Mouse (Mus musculus): ENCODE measurements around the gene Acmsd.
"Not testable (repeated sequence)": the region's sequence is repeated elsewhere in the genome, so short reads cannot be mapped to it uniquely, and the experiment has no call there.

Gene Acmsd

DNA sequence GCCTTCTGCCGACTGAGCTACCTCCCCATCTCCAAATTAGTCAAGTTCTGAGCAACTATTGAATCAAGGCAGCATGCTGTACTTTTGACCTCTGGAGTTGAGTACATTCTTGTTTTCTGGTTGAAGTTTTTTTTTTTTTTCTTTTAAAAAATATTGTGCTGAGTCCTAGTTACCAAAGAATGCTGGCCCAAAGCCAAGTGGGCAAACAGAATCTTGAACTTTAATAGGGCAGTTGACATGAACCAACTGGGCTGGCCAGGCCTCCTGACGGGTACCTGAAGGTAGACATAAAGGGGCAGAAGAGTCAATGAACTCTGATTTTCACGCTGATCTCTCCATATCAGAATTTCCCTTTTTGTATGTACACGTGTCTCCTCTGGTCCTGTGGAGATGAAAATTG lies at the start of gene Acmsd:
TSS of gene Acmsd (plus strand) at position 318 of the 400 bp plus-strand sequence.
- DNase-seq = peak; percentile 86 to 90

GRCm38 (mm10) chr1:127679498-127680133 lies 49.6 kb upstream of the Acmsd start, which contains the start of gene Tmem163:
TSS of gene Tmem163 (minus strand) at chr1:127679548.
- peak in 1 of 2 experiments; percentile 25 for DNase-seq

GRCm38 (mm10) chr1:127696533-127696932 lies 32.7 kb upstream of the Acmsd start:
- no peak for DNase-seq

GRCm38 (mm10) chr1:127702187-127702586 lies 27.0 kb upstream of the Acmsd start:
- DNase-seq = no peak

DNA sequence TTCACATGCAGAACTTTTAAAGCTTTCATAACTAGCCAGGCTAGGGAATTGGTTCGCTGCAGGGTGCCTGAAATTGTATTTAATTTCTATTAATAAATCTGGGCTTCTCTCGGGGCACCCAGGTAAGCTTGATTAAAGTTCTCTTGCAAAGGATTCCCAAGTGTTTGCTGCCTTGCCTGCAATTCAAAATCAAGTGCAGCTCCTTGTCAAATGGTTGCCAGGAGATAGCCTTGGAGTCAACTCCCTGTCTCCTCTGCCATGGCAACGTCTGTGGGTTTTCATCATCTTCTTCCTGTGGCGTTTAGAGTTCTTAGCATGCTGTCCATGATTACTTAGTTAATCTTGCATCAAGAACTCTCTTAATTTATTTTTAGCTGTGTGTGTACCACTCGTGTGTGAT lies 22.9 kb upstream of the Acmsd start:
- DNase-seq = no peak

GRCm38 (mm10) chr1:127716441-127716840 lies 12.8 kb upstream of the Acmsd start:
- DNase-seq = no peak

DNA sequence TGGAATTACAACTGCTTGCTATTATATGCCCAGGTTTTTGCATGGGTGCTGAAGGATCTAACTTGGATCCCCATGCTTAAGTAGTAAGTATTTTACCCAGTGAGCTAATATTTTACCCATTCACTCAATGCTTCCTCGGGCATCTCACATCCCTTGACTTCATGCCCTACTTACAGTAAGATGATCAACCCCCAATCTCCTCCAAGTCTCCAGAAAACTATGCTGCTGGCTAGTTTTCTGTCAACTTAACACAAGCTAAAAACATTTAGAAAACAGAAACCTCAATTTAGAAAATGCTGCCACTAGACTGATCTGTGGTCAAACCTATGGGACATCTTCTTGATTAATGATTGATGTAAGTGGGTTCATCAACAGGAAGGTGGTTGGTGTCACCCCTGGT lies 10.9 kb upstream of the Acmsd start:
- no peak for DNase-seq

DNA sequence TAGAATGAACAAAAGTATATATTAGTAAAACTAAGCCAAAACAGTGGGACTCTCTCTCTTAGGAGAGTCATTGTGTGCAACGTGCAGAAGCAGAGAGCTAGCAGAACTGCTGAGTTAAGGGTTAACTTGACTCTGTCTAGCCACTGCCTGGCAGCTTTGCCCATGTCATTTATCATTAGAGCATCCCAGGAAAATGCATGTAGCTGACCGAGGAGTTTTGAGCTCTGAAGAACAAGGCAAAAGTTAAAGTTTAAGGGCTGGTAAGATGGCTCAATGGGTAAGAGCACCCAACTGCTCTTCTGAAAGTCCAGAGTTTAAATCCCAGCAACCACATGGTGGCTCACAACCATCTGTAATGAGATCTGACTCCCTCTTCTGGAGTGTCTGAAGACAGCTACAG lies 5.6 kb upstream of the Acmsd start:
- DNase-seq = peak; percentile 73 to 83

DNA sequence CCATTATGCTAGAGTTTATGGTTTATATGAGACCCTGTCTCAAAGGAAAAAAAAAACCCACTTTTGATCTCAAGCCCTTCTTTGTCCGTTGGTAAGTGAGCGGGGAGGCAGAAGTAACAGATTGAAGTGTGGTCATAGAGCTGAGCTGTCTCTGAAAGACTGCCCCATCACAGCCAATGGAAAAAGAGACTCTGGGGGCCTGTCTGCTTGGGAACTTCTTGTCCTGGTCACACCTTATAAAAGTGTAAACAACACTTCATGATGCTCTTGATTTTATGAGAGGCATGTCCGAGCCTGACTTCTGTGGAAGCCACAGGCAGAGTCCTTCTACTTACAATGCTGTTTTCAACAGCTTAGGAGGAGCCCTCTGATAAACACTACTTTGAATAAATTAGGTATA lies 1.9 kb downstream of the Acmsd start:
- peak in 1 of 2 experiments; percentile 22 for DNase-seq

DNA sequence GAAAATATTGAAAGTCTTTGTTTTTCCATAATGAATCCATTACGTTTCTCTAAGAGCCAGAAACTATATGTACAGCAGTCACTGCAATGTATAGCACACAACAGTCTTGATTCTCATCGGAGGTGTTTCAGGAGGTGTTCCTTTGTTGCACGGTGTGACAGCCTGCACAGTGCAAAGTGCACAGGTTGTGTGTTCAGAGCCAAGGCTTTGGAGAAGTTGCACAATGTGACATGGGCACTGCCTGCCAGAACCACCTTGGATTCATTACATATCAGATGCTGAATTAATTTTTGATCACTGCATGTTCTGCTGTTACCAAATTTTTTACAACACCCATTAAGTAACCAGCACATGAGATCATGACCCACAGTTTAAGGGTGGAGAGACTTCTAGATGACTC lies 3.2 kb downstream of the Acmsd start:
- DNase-seq = peak; percentile 61 to 74

GRCm38 (mm10) chr1:127732841-127733240 lies 3.6 kb downstream of the Acmsd start:
- DNase-seq = peak in 1 of 2 experiments; percentile 54

- DNase-seq = peak; percentile 39 to 73
Observed at GRCm38 (mm10) chr1:127735356-127735755, 6.1 kb downstream of the Acmsd start.

DNA sequence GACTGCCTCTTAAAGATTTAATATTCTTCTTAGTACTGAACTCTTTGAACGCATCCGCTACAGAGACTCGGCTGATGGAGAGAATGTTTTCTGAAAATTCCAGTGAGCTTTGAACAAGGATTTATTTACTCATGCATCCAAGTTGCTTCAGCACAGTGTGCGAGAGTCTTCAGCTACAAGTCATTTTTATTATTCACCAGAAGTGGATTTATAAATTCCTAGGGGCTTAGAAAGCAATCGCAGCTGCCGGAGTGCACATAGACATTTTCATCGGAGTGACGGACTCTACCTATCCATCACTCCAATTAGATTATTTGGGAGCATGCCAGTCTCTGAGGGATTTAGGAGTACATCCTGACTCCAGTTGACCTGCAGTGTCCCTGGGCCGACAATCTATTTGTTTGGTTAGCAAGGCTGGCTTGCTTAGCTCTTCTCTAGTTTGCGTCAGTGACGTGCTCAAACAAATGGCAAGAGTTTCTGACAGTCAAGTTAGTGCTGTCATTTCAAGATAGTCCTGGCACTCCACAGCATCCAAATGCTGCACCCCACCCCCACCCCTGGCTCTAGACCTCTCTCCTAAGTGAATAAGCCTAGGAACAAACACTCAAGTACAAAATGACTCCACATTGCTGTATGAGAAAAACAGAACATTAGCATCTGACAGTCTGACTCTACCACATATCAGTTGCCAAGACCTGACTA lies 21.3 kb downstream of the Acmsd start:
- no peak for DNase-seq

- no peak for DNase-seq
Observed at GRCm38 (mm10) chr1:127755806-127756205, 26.6 kb downstream of the Acmsd start.

GRCm38 (mm10) chr1:127756331-127757163 lies 27.3 kb downstream of the Acmsd start:
- DNase-seq = no peak

DNA sequence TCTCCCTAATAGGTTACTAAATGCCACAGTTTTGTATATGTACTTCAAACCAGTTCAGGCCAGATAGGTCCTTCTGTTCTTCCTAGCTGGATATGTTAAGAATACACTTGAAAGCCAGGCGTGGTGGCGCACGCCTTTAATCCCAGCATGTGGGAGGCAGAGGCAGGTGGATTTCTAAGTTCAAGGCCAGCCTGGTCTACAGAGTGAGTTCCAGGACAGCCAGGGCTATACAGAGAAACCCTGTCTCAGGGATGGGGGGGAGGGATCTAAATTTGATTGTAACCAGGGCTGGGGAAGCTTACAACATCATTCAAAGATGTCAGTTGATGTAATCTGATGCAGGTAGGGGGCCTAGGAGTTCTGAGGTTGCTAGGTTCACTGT lies 27.9 kb downstream of the Acmsd start:
- not testable (repeated sequence) for DNase-seq

GRCm38 (mm10) chr1:127765468-127765867 lies 36.3 kb downstream of the Acmsd start:
- no peak for DNase-seq

- no peak for DNase-seq
Observed at GRCm38 (mm10) chr1:127766741-127767140, 37.5 kb downstream of the Acmsd start.

GRCm38 (mm10) chr1:127773198-127773802 lies 44.1 kb downstream of the Acmsd start:
- DNase-seq = peak in 1 of 2 experiments; percentile 5

- peak; percentile 99 to 100 for DNase-seq
Observed at GRCm38 (mm10) chr1:127773803-127774500, 44.7 kb downstream of the Acmsd start, which contains the start of gene Ccnt2. TSS of gene Ccnt2 (plus strand) at chr1:127774164.

- DNase-seq = peak; percentile 57 to 64
Observed at GRCm38 (mm10) chr1:127774501-127774880, 45.3 kb downstream of the Acmsd start.

DNA sequence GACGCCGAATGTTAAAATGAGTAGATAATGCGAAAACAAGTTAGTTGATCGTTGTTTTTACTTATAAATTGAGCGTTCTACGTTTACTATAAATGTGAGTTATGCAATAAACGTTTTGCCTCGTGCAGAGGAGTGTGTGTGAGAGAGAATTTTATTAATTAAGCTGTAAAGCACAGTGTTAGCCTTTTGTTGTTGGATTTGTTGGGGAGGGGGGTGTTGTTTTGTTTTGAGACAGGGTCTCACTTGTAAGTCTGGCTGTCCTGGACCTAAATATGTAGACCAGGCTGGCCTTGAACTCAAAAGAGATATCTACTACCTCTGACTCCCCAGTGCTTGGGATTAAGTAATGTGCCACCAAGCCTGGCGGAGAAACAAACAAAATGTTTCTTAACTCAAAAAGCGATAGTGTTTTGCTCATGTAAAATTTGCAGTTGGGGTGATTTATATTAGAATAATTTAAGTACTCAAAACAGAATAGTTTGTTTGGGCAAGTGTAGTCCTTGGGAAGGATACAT lies 46.0 kb downstream of the Acmsd start:
- no peak for DNase-seq

Measured in kidney, adult 8-10 months (tissue).